Mouse (Mus musculus) testis, adult 2 months (tissue): ENCODE measurements around the gene Wnt7b. TPM values are rescaled to one million over a fixed set of nuclear protein-coding genes. Genes with fewer than 3 reads are reported as not detected.
A peak's percentile ranks its signal among the peaks of the same experiment; 100 is the strongest.

ENCODE experiments used
- H3K27ac ChIP-seq: fragments of 200-500 bp; 2 replicates; pipeline ENCODE4 v1.5.1; 2012; ENCODE audit warnings: low read depth, low read length; ENCODE audit not compliant: control insufficient read depth, insufficient read depth
- H3K27me3 ChIP-seq: fragments of 200-500 bp; 2 replicates; pipeline ENCODE4 v1.6.1; 2012; ENCODE audit warnings: mild to moderate bottlenecking, low read length, moderate library complexity; ENCODE audit not compliant: control insufficient read depth, insufficient read depth
- H3K36me3 ChIP-seq: fragments of 200-500 bp; 2 replicates; pipeline ENCODE4 v1.6.1; 2012; ENCODE audit warnings: mild to moderate bottlenecking, low read length; ENCODE audit not compliant: control insufficient read depth, insufficient read depth
- H3K4me1 ChIP-seq: fragments of 200-500 bp; 2 replicates; pipeline ENCODE4 v1.6.1; 2012; ENCODE audit warnings: low read length; ENCODE audit not compliant: control insufficient read depth, insufficient read depth
- H3K4me3 ChIP-seq: fragments of 200-500 bp; 2 replicates; pipeline ENCODE4 v1.5.1; 2012; ENCODE audit warnings: low read depth, mild to moderate bottlenecking, low read length, moderate library complexity, mixed read lengths; ENCODE audit not compliant: control insufficient read depth
- CTCF ChIP-seq: fragments of 200-500 bp; IDR thresholded peaks from 2 replicates; pipeline ENCODE4 v1.5.1; 2012; ENCODE audit warnings: low read depth, mild to moderate bottlenecking, inconsistent platforms, low read length, moderate library complexity; ENCODE audit not compliant: control insufficient read depth, insufficient read depth, insufficient replicate concordance
- POLR2A ChIP-seq: fragments of 200-500 bp; IDR thresholded peaks from 2 replicates; pipeline ENCODE4 v1.6.1; 2012; ENCODE audit warnings: low read depth, mild to moderate bottlenecking, inconsistent platforms, low read length, moderate library complexity; ENCODE audit not compliant: control insufficient read depth
- polyA plus RNA-seq: library from polyadenylated mRNA; depleted of rRNA; stranded (reverse); fragments of >200 nt; gene quantifications from 2 replicates; pipeline ENCODE4 v1.2.3, GENCODE M21; 2012; rRNA removed

Wnt7b gene
- 0.07 and 1.2 TPM in 2 replicates for polyA plus RNA-seq

DNA sequence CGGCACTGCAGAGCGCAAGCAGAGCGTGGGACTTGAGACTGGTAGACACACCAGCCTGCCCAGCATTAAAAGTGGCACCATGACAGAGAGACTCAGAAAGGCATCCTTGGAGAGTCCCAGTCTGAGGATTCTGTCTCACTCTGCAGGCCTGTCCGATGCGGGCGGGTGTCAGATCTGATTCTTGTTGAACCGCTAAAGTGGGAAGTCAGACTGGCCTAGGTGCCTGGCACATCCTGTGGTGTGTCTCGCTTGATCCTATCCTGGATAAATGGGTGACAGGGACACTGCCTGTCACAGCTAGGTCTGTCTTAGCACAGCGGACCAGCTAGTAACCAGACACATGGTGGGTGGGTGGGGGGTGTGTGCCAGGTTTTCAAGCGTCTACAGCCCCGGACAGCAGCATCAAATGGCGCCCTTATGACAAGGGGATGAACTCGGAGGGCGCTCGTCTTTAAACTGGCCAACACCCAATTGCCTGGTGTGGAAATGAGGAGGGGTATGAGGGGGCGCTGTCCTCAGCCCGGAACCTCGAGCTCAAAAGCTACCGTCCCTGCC is at the start of gene Wnt7b:
Wnt7b (minus strand) TSS at position 118 of the 555 bp plus-strand sequence.
- Histone ChIP-seq H3K4me1 (peaks cover 17% of the 10 kb centered on the region), H3K36me3 (no peaks in the 10 kb centered on the region), H3K27me3 (no peaks in the 10 kb centered on the region; the same call in 1 of the 2 replicates), H3K4me3 (peak within 1 kb of the TSS; percentile 60), H3K27ac (no peak within 1 kb of the TSS)
- TF ChIP-seq CTCF, result no peak
- TF ChIP-seq POLR2A, result no peak

DNA sequence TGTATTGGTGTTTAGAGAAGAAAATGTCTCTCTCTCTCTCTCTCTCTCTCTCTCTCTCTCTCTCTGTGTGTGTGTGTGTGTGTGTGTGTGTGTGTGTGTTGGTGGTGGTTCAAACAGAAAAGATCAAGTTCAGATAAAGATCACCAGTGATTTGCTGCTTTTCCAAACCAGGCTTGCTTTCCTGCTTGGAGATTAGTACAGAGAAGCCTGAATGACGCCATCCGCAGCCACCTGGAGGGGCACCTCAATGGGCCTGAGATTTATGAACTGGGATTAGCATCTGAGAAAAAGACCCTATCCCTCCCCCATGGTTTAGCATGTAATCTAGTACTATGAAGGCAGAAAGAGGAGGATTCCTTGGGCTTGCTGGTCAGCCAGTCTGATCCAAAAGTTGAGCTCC is 49.3 kb upstream of the Wnt7b start:
- no peak for TF ChIP-seq CTCF
- no peak for TF ChIP-seq POLR2A
- Histone ChIP-seq H3K27me3 (no peaks in the 10 kb centered on the region), H3K4me3 (no peak overlapping the region), H3K27ac (no peak overlapping the region), H3K4me1 (peaks cover 8% of the 10 kb centered on the region), H3K36me3 (no peaks in the 10 kb centered on the region)

DNA sequence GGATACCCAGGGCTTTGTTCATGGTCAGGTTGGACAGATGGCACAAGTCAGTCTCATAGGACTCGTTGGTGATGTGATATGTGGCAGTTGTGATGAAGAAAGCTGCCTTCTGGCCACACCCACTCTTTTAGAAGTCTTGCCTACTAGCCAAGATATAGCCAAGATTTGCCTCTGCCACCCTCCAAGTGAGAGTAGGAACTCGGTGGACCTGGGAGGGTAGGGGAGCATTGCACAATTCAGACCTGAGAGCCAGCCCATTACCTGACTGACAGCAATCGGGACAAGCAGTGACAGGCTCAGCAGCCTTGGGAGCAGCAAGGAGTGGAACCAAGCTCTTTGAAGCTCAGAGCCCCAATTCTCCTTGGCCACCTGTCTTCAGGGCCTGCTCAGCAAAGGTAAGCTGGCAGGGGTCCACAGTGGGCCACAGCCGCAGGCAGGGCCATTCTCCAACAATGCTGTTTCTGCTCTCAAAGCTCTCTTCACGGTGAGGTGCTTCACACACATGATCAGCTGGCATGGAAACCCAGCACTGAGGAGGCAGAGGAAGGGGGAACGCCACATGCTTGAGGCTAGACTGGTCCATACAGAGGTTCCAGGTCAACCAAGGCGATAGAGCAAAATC is 47.8 kb upstream of the Wnt7b start:
- H3K27ac ChIP-seq, result no peak overlapping the region
- H3K4me3 ChIP-seq, result no peak overlapping the region
- TF ChIP-seq CTCF, result no peak
- no peak for TF ChIP-seq POLR2A
- H3K27me3 ChIP-seq, result no peaks in the 10 kb centered on the region
- H3K4me1 ChIP-seq, result peaks cover 10% of the 10 kb centered on the region
- no peaks in the 10 kb centered on the region for H3K36me3 ChIP-seq

DNA sequence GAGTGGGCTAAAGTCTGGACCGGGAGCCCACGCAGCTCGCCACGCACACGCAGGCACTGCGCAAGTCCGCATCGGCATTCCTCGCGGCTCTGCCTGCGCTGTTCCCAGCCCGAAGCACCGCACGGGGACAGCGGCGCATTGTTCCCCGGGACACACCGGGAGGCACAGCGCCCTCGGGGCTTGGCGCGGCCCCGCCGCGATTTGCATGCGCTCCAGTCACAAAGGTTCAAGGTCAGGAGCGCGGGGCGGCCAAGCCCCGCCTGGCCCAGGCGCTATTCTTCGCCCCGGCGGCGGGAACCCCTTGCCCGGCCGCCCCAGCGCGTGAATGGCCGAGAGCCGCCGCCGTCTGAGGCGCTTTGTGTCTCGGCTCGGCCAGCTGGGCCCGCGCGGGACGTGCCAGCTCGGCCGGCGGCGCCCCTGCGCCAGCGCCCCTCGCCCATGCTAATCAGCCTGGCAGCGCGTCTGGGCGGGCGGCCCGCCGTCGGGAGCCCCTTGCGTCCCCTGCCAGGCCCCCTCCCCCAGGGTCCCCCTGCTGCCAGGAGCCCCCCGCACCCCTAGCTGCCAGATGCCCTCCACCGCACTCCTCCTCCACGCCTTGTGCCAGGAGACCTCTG is 43.5 kb upstream of the Wnt7b start:
- Histone ChIP-seq H3K27ac (no peak overlapping the region), H3K36me3 (no peaks in the 10 kb centered on the region), H3K4me3 (peak overlapping the region; percentile 1; the same call in 1 of the 2 replicates), H3K4me1 (peaks cover 6% of the 10 kb centered on the region), H3K27me3 (no peaks in the 10 kb centered on the region)
- TF ChIP-seq POLR2A, result no peak
- TF ChIP-seq CTCF, result no peak; the same call in 1 of the 2 replicates

DNA sequence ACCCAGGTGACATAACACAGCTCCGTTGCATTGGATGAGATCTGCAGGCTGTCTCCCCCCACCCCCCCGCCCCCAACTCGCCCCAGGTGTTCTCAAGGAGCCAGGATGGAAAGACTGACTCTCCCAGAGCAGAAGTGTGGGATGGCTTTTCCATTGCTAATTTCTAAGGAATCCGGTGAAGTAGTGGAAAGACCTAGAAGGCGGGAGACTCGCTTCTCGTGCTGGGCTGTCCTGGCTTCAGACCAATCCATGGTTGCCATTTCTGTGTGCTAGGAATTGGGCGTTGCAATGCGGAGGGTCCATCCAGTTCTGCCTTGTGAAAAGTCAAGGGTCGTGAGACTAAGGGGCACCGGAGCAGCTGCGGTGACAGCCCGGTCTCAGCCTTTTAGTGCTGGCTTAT is 39.9 kb upstream of the Wnt7b start:
- H3K4me1 ChIP-seq, result peaks cover 7% of the 10 kb centered on the region
- H3K27me3 ChIP-seq, result no peaks in the 10 kb centered on the region
- no peak overlapping the region for H3K4me3 ChIP-seq
- H3K36me3 ChIP-seq, result no peaks in the 10 kb centered on the region
- no peak overlapping the region for H3K27ac ChIP-seq
- TF ChIP-seq CTCF, result no peak
- no peak for TF ChIP-seq POLR2A

DNA sequence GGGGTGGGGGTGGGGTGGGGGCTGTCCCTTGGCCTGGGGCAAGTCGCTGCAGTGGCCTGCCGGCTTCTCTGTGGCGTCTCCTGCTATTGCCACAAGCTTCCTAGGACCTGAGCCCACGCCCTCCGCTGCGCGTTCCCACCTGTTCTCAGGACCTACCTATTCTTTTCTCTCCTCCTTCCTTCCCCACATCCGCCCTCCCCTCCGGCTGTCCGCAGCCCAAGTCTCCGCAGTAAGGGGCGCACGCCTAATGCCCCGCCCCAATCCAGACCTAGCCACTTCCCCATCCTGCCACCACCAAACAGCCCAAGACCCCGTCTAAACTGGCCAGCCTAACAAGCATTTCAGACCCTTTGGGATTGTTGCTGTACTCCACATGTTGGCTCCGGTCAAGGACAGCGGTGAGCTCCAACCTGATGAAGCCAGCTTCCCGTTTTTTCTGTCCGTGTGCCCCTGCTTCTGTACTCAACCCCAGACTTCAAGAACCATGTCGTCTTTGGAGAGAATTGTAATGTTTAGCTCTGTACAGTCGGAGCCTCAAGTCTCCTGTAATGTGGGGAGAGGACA is 33.3 kb upstream of the Wnt7b start:
- Histone ChIP-seq H3K36me3 (no peaks in the 10 kb centered on the region), H3K27me3 (no peaks in the 10 kb centered on the region), H3K4me1 (peaks cover 17% of the 10 kb centered on the region), H3K4me3 (peak overlapping the region; percentile 32), H3K27ac (no peak overlapping the region)
- TF ChIP-seq POLR2A (no peak), CTCF (no peak)

DNA sequence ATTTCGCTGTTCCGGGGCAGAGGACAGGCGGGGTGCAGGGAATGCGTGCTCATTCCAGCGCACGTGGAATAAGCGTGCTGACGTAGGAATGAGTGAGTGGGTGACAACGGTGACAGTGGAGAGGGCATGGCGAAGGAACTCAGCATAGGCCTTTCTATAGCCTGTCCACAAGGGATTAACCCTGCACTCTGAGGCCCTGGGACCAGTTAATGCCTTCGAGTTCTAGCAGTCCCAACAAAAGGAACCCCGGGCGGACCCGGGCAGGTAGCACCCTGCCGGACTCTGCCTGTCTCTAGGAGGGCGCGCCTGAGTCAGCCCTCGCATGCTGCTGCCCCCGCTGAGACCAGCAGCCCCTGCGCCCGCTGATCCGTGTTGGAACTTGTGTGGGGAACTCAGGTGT is 32.8 kb upstream of the Wnt7b start:
- TF ChIP-seq POLR2A (no peak), CTCF (no peak)
- Histone ChIP-seq H3K36me3 (no peaks in the 10 kb centered on the region), H3K27ac (no peak overlapping the region), H3K4me1 (peaks cover 17% of the 10 kb centered on the region), H3K27me3 (no peaks in the 10 kb centered on the region), H3K4me3 (peak overlapping the region; percentile 41)
